Mouse (Mus musculus) layer of hippocampus, adult 8-10 months (tissue): Measurements from ENCODE around the gene Fhad1. TPM values are rescaled to one million over a fixed set of nuclear protein-coding genes. Genes with fewer than 3 reads are reported as not detected.

ENCODE experiments used
- DNase-seq, 2 experiments: peaks; one replicate each; pipeline ENCODE4 v3.0.0; 2022; ENCODE audit warnings: low spot score in 2 of 2
- total RNA-seq, 4 experiments: library from RNA; stranded (reverse); gene quantifications; 2 replicates each; pipeline ENCODE4 v1.2.4; 2022

The Fhad1 gene
- total RNA-seq, 4 experiments from 2014 or later: 6.9 to 10.4 (median 9.0) TPM

DNA sequence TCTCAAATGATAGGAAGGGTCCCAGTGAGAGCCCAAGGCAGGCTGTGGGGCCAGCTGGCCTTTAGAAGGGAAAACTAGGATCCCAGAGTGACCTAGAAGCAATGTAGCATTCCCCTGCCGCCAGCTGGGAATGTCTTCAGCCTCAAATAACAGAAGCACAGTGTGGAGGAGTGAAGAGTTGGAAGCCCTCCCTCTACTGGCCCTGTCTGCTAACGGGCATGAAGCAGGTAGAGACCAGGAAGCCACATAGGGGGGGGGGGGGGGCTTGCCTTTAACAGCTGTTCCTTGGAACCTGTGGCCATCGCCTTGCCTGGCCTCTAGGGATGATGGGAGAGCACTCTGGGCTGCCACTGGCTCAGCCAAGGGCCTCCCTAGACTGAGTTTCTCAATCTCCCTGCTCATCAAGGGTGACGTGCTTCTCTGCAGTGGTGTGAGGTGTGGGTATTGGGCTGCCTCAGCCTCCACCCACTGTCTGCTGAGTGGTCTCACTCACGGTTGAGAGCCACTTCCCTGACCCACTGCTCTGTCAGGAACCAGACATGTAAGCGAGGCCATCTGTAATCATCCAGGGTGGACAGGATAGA, 128.4 kb downstream of the Fhad1 start:
- DNase-seq: no peak

DNA sequence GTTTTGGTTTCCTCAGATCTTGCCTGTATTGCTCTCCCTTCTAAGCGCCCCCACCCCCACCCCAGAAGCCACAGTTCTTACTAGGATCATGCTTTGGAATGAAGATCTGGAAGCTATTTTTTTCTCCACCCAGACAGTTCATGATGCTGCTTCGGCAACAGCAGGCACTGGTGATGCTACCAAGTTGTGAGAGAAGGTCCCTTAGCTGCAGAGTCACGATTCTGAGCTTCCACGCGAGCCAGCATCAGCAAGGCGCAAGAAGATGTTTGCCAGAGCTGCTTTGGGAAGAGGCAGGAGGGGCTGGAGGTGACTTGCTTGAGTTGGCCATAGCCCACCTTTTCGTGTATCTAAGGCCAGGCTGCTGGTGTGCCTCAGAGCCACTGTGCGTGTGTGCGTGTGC, 129.4 kb downstream of the Fhad1 start:
- no peak for DNase-seq

DNA sequence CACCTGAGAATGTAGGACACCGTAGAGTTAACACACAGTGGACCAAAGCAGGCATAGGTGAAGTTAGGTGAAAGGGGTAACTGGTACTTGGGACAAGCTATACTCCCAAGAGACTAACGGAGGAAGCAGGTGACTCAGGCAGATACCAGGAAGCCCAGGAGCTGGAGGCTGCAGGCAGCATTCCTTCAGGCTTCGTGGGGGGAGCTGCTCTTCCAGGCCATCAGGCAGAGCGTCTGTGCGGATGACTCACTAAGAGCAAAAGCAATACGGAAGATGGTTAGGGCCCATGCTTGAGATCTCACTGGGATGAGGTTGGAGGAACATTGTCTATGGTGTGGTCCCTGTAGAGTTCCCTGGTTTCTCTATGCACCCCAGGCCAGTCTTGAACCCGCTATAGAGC, 132.0 kb downstream of the Fhad1 start:
- DNase-seq: no peak

DNA sequence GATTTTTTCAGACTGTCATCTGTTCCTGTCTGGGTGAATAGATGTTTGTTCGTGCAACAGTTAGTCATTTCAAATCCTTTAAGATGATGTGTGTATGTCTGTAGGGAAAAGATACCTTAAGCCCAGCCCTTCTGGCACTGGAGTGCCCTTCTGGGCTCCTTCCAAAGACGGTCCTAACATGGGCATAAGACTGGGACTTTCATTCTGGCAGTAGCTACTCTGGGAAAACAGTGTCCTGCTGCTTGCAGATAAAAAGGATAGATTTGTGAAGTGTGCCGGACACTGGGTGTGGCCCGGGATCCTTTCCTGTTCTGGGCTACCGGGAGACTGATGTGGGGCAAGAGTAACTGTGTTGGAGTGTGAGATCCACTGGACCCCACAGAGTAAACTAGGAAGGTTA, 132.9 kb downstream of the Fhad1 start:
- DNase-seq: no peak

DNA sequence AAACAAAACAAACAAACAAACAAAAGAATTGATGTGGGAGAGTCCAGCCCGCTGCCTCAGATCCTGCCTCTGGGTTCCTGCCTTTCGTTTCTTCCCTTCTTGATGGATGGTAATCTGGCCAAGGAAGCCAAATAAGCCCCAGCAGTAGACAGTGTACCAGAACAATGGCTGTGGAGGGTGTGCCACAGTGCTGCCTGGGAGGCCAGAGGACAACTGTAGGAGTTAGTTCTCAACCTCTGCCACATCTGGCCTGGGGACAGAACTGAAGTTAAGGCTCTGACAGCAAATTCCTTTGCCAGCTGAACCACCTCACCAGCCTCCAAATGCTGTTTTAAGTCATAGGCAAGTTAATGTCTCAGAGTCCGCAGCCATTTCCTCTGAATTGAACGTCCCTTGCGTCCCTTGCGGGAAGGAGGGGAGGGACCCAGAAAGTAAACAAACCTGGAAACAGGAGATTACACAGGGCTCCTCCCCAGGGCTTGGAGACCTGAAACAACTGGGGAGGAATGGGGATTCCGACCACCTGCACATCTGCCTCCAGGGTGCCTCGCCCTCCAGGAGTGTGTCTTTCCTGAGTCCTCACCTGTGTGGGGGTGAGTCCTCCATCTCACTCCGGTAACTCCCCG, 133.5 kb downstream of the Fhad1 start:
- no peak for DNase-seq

DNA sequence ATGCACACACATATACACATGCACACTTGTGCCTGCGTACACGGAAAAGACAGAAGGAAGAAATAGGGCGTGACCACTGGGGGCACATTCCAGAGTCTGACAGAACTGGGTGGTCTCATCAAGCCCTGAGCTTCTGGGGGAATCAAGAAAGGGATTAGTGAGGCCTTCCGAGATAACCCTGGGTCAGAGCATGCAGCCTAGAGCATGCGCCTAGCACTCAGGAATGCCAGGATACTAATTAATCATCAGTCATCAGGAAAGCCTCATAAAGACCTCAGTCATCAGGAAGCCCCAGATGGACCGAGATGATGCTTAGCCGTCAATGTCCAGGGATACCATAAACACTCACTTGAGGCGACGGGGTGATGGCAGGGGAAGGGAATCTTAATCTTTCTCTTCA, 135.0 kb downstream of the Fhad1 start:
- no peak for DNase-seq

DNA sequence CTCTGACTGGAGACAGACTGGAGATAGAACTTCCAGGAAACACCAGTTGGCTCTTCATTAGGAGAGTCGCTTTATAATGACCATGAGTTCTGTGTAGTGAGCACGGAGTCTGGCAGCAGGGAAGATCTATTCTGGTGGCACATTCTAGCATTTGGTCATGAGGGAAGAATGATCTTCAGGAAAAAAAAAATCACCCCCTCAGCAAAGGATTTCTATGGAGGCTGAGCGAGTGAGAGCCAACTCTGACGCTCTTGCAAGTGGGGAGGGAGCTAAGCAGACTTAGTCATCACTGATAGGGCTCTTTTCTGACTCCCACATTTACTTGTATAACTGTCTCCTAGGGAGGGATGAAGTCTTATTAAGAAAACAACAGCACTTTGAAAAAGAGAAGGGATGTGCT, 135.8 kb downstream of the Fhad1 start:
- DNase-seq: no peak

DNA sequence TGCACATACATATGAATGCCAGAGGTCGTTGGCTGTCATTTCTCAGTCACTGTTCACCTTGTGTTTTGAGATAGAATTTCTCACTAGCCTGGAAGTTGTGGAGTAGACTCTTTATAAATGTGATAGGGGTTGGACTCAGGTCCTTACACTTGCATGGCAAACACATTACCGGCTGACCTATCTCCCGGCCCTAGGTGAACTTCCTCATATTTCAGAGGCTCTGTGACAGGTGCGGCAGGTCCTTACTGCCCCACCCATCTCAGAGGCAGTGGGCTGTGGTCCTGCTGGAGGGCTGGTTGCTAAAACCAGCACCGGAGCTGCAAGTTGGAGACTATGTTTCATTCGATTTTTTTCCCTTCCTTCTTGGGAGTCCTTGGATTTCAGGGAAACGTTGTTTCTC, 136.3 kb downstream of the Fhad1 start:
- DNase-seq: no peak

DNA sequence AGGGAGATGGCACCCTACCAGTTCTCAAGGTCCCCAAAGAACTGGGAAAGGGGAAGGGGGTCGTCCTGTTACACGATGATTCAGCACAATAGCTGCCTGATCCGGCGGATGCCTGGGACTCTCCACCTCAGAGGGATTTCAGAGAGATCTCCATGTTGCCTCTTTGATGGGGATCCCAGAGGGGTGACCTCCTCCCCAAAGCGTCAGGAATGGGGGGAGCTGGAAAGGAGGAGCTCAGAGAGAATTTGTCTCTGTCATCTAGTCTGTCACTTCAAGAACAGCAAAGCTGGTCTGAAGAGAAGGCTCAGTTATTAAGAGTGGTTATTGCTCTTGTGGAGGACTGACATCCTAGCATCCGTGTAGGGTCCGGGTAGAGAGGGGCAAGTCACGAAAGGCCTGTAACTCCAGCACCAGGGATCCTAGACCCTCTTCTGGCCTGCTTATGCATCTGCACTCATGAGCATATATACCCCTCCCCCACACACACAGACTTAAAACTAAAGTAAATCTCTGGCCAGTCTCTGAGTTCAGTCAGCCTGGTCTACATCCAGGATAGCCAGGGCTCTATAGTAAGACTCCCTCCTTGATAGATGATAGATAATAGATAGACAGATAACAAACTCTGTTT, 139.3 kb downstream of the Fhad1 start:
- DNase-seq: no peak

DNA sequence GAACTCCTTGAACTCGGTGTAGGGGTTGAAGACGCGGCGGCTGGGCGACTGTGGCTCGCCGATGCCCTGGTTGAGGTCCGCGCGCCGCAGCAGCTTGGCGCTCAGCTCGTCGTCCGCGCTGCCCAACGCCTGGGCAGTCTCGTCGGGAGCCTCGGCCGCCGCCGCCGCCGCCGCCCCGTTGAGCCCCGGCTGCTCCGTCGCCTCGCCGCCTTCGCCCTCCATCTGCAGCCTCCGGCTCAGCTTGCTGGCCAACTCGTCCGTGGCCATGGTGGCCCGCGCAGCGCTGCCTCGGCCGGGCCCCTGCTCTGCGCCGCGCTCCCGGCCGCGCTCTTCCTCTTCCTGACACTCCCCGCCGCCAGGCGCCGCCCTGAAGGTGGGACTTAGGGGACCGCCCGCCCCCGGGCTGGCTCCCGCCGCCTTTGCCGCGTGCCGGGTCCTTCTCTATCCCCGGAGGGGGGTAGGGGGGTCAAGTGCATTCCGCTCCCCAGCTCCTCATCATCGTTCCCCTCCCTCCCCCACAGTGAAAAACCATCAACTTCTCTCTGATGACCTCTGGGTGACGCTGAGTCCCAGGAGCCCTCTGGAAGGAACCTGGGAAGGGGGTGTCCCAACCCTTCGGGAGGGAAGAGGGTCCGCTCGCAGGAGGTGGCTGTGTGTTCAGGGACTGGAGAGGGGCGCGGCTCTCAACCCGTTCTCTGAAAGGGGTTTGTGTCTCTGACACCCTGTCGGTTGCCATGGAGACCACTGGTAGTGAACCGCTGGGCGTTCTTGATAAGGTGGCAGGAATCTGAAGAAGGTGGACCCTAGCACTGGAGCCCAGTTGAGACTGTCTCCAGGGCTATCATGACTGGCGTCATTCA, 140.1 kb downstream of the Fhad1 start, which contains the start of gene Efhd2:
TSS of gene Efhd2 (minus strand) at position 320 of the 860 bp plus-strand sequence.
- DNase-seq: peak in 1 of 2 experiments; percentile 63

DNA sequence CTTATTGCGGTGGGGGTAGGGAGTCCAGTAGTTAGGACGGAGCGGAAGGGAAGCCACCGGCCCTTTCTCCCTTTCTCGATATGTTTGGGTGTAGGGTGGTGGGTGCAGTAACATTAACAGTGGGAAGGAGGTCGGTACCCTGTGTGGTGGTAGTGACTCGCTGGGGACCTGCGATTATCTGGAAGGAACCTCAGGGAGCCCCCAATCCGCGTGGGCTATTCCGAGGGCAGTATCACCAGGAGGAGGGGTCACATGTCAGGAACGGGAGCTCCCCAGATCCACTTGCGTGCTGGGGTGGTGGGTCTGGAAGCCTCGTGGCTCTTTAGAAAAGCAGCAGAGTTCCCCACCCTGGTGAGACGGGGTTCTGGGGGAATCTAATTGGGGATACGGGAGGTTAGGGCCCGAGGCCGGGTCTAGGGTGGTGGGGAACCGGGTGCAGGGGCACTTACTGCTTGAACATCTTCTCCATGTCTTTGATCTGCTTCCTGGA, 140.7 kb downstream of the Fhad1 start:
- no peak for DNase-seq

DNA sequence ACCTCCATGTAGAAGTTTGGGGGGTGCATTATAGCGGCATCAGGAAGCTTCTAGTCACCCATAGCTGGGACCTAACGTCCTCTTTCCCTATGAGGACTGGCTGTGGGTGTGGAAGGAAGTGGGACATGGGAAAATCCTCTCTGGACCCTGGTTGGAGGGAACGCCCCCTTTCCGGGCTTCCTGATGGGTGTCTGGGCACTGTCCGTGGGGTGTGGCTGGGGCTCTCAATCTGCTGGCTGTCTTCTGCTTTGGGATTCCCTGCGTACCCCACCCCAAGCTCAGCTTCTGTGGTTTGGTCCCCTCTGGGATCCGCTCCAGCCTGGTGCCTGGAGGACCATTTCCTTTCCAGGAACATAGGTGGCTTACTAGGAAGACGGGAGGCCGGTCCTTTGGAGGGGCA, 141.9 kb downstream of the Fhad1 start:
- DNase-seq: no peak

DNA sequence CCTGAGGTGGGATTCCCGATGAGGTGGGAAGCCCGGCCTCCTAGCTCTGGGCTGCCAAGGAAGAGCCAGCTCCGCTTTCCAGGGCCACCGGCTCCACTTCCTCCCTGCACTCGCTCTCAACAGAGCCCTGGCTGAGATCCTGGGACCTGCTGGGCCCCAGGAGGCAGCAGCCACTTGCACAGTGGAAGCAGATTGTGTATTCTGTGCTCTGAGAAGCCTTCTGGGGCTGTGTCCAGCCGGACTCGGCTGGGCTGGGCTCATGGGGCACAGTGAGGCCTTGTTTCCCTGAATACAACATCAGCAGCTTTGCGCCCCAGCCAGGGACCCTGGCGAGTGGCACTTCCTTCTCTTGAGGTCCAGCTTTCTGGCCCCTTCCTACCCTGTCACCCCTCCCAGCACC, 143.0 kb downstream of the Fhad1 start:
- peak; percentile 77 to 78 for DNase-seq

DNA sequence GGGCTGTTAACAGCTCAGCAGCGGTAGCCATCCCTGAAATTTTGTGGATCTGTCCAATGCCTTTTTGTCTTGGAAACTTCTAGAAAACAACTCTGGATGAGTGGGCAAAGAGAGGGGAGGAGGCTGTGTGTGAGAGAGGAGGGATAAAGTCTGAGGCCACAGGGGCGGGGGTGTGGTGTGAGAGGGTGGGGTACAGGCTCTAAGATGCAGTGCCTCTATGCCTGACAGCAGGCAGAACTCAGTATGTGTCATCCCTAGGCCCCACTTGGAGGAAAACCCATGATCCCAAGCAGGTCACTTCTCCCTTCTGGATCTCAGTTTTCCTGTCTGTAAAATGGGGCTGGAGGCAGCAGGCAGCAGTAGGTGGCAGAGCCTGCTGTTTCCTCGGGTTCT, 143.6 kb downstream of the Fhad1 start:
- DNase-seq: no peak

DNA sequence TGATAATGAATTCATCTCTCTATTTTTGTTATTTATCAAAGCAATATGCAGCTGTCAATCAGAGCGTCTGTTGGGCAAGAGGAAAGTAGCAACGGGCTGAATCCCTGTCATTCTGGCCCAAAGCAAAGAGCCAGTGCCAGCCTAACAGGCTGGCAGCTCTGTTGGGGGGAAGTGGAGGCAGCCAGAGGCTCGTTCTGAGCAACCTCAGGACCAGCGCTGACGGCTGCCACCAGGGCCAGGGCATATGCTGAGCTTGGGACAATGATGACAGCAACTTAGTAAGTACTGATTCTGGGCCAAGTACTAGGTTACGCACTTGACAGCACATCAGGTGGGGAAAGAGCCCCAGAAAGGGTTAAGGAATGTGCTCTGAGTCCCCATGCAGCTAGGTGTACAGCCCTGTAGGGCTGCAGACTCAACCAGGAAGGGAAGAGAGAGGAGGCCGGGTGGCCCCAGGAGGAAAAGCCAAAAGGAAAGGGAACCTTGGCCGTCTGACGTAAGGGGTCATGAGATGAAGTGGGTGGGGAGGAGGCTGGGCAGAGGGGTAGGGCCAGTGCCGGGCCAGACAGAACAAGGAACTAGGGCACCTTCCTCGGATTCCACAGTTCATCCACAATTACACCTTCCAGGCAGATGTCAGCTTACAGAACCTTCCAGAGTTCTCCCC, 144.1 kb downstream of the Fhad1 start:
- no peak for DNase-seq

DNA sequence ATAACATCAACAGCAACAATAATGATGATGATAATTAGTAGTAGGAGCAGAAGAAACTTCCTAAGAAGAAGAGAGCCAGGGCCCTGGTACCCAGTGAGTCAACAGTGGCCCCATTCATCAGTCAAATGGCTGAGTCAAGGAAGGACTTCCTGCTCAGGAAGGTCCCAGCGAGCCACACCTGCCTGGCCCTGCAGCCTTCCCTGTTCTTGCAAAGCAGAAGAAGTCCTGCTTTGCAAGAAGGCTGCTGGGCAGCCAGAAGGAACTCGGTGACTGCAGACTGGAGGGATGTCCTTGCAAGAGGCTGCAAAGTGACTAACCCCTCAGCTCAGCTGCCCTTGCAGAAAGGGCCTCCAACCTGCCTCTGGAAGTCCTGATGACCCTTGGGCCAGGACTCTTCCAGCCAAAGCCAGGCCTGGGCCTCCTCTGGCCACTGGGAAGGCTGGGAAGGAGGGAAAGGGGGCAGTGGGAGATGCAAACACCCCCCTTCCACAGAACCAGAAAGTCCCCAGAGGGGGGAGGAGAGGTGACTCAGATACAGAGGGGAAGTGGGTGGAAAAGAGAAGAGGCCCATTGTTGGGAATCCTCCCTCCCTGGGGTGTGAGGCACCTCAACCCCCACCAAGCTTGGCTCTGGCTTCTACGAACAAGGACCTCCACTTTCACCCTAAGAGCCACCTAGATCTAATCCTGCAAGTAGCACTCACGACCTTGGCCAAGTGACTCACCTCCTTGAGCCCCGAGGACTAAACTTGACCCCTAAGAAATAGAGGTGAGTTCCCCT, 145.3 kb downstream of the Fhad1 start:
- no peak for DNase-seq

DNA sequence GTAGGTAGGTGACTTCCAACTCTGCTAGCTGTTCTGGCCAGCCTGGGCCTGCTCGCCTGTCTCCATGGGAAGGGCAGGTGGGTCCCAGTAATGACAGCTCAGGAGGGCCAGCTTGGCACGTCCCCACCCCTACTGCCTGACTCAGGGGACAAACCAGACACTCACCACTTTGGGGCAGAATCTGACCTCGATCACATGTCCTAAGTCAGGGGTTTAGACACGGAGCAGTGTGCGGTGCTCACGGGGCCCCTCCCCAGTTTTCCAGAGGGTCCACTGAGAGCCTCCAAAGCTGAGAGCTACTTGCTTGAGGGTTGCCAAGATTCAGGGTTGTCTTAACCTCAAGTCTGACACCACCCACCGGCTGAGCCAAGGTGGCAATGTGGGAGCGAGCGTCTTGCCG, 146.8 kb downstream of the Fhad1 start:
- DNase-seq: no peak

DNA sequence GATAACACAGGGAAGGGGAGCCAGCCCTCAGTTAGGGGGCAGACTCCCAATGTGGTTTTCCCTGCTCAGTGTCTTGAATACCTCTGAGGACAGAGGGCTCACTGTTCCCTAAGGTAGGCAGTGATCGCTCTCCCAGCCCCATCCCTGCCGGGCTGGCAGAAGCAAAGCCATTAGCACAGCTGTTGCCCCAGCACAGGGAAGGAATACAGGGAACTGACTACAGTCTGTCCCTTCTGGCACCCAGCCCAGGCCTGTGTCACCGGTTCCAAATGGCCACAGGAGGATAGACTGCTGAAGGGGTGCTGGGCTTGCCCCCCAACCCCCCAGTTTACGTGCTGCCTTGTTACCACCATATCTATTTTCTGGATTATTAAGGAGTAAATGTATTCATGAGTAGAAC, 147.4 kb downstream of the Fhad1 start:
- peak in 1 of 2 experiments; percentile 54 for DNase-seq

DNA sequence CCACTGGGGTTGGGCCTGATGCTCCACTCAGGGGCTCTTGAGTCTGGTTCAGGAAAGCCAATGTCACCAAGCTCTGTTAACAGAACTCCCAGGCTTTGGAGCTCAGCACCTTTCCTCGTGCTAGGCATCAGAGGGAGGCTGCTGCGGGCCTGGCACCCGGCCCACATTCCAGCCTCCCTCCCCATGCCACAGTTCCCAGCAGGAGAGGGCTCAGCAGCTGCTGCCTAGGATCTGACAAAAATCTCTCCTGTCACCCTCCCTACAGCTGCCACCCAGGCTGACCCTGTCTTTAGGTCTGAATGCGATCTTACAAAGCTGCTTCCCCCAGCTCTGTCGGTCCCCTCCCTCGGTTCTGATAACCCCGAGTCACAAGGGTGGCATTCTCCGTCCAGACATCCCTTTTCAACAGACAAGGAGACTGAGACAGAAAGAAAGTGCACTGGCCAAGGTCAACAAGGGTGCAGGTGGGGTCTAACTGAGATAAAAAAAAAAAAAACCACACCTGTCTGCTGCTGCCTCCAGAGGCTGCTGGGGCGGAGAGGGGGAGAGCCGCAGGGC, 147.9 kb downstream of the Fhad1 start:
- DNase-seq: peak in 1 of 2 experiments; percentile 25

DNA sequence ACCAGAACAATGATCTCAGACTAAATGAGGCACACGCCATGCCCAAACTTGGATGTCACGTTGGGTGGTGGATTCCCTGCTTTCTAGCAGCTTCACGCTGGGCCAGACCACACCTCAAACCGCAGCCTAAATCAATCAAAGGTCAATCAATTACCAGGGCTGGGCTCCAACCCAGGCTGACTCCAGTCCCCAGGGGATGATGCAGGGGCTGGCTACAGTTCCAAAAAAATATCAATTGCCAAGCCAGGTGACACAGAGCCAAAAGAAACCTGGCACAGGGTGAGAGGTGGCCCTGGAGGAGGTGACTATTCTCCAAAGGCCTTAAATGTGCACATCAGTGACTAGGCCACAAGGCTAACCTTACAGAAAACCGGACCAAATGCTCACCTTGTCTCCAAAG, 149.3 kb downstream of the Fhad1 start:
- DNase-seq: no peak
